In genomic region chr11:40693366-40693951, GRCm38 (mm10) we compare ENCODE assay signal across 8 mouse cellular contexts. TPM values are rescaled to one million over a fixed set of nuclear protein-coding genes. Genes with fewer than 3 reads are reported as not detected.
A peak's percentile ranks its signal among the peaks of the same experiment; 100 is the strongest.
DNase-seq lines count a peak whose midpoint lies in the region.

No protein-coding gene starts in this region.

- WGBS in hindbrain, embryonic 10.5 days, result 1% methylated on average over 16 of the region's 16 CpGs

- H3K4me3 ChIP-seq in hindbrain, embryonic 10.5 days, result peak overlapping the region; percentile 79

- DNase-seq in NIH3T3 (ENCODE audit: low read depth), result peak; percentile 99
- DNase-seq in cerebellum, postnatal 10 days, result peak; percentile 83 to 88
- DNase-seq in frontal cortex, postnatal 10 days (ENCODE audit: low spot score in 2 of 2), result peak; percentile 55
- peak; percentile 56 for DNase-seq in hindbrain, embryonic 10.5 days (ENCODE audit: low spot score)
- peak; percentile 57 to 70 for DNase-seq in layer of hippocampus, postnatal 10 days (ENCODE audit: low spot score in 2 of 2)
- peak; percentile 74 to 82 for DNase-seq in lung, postnatal 4 days
- DNase-seq in right cerebral cortex, adult 2 months (ENCODE audit: low spot score in 2 of 2), result peak; percentile 51 to 61
- DNase-seq in urinary bladder, adult 2 months (ENCODE audit: low spot score), result peak; percentile 55

- H3K4me1 ChIP-seq in hindbrain, embryonic 10.5 days (replicated peaks), result peaks cover 27% of the 10 kb centered on the region

- H3K27ac ChIP-seq in hindbrain, embryonic 10.5 days, result peak overlapping the region; percentile 98

- no peaks in the 10 kb centered on the region for H3K27me3 ChIP-seq in hindbrain, embryonic 10.5 days (ENCODE audit: insufficient read depth, poor library complexity, severe bottlenecking)

- no peaks in the 10 kb centered on the region for H3K9me3 ChIP-seq in hindbrain, embryonic 10.5 days

- H3K36me3 ChIP-seq in hindbrain, embryonic 10.5 days, result no peaks in the 10 kb centered on the region

RNA-seq across cellular contexts. Expression of gene Mat2b, which starts 1.5 kb away (rescaled TPM):
- 98.7 and 108 TPM in 2 replicates for polyA plus RNA-seq in hindbrain, embryonic 10.5 days (2016; fragmentation: Nextera tagmentation; extraction: Ambion mirVana)
- total RNA-seq in layer of hippocampus, postnatal 10 days (2021), result 10 to 100 TPM; 82.4 to 89.3 TPM
- polyA plus RNA-seq in urinary bladder, adult 2 months (2012; rRNA removed), result 93.8 and 101 TPM in 2 replicates

RNA-seq across cellular contexts. Expression of gene Hmmr, which starts 39.8 kb away (rescaled TPM):
- polyA plus RNA-seq in hindbrain, embryonic 10.5 days (2016; fragmentation: Nextera tagmentation; extraction: Ambion mirVana), result 40.5 and 53.6 TPM in 2 replicates
- total RNA-seq in layer of hippocampus, postnatal 10 days (2021), result 1 to 10 TPM; 3.0 to 3.2 TPM
- 0.99 and 1.2 TPM in 2 replicates for polyA plus RNA-seq in urinary bladder, adult 2 months (2012; rRNA removed)

RNA-seq across cellular contexts. Expression of gene Nudcd2, which starts 40.0 kb away (rescaled TPM):
- polyA plus RNA-seq in hindbrain, embryonic 10.5 days (2016; fragmentation: Nextera tagmentation; extraction: Ambion mirVana), result 162 and 193 TPM in 2 replicates
- 10 to 100 TPM; 24.1 to 25.0 TPM for total RNA-seq in layer of hippocampus, postnatal 10 days (2021)
- polyA plus RNA-seq in urinary bladder, adult 2 months (2012; rRNA removed), result 23.5 and 24.1 TPM in 2 replicates

Comparison
In these comparisons a context has a peak if more than half of its experiments do, and no peak if none do; other contexts are left out.
1. Peak in every context shown above with its lines: DNase-seq, H3K4me3 ChIP-seq and H3K27ac ChIP-seq.
2. RNA of gene Hmmr, which starts 39.8 kb away (polyA plus RNA-seq): 40.5 to 53.6 TPM in hindbrain, embryonic 10.5 days; 0.99 to 1.2 TPM in urinary bladder, adult 2 months; every median in the first group is over 10 times any median in the second.